Mouse (Mus musculus) layer of hippocampus, adult 11-12 months (tissue): Measurements from ENCODE around the gene Nudcd2.
A peak's percentile ranks its signal among the peaks of the same experiment; 100 is the strongest.
"Not testable (repeated sequence)": the region's sequence is repeated elsewhere in the genome, so short reads cannot be mapped to it uniquely, and the experiment has no call there.

Source experiments
- DNase-seq: peaks from one replicate; pipeline ENCODE4 v3.0.0; 2022; ENCODE audit warnings: low spot score

The Nudcd2 gene

DNA sequence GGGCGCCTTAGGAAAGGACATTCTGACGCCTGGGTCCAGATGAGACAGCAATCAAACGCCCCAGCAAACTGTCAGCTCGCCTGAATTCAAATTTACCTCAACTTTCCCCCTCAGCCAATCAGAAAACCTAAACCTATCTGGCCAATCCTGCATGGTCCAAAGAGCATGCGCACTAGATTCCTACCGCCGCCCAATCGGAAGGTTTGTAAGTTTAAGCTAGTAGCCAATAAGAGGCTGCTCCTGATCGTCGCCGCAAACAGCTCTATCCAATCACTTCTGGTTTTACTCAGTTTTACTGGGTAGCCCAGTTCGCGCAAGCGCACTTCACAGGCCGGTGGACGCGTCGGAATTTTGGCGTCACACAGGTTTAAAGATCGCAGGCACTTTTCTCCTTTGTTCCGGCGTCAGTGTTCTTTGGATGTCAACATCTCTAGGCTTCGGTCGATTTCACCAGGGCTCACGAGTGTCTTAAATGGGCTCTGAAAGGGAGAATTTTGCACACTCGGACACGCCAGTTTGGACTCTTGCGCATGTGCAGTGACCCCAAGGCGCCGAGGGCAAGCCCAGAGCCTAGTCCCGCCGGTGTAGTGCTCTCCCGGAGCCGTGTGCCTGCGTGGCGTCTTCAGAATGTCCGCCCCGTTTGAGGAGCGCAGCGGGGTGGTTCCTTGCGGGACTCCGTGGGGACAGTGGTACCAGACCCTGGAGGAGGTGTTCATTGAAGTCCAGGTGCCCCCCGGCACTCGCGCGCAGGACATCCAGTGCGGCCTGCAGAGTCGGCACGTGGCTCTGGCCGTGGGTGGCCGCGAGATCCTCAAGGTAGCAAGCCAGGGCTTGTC lies at the start of gene Nudcd2, which contains the start of gene Hmmr:
Gene Nudcd2 (plus strand): TSS at position 329 of the 836 bp plus-strand sequence.
Gene Hmmr (minus strand): TSS at position 84 of the 836 bp plus-strand sequence.
- DNase-seq: peak; percentile 97

DNA sequence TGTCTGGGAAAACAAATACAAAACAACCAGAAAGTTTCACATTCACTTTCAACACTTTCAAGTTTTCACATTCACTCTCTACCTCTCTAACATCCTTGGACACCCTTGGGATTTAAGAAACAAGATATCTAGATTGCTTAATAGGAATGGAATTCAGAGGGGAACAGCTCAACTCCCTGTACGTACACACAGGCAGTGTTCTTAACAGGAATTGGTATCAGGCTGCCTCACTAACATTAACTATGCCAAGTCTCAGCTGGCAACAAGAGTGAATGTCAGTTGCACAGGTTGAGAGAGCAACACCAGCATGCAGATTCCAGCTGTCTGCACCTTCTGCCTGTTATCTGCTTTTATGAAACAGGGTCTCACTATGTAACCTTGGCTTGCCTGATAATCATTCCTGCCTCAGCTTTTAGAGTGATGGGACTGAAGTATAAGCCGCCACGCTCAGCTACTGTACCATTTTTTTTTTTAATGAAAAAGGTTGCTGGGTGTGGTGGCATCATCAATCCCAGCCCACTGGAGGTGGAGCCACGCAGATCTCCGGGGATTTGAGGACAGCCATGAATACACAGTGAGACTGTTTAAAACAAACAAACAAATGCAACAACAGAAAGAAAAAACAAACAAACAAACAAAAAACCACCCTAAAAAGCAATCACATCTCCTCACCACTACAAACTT lies 42.9 kb upstream of the Nudcd2 start:
- no peak for DNase-seq

DNA sequence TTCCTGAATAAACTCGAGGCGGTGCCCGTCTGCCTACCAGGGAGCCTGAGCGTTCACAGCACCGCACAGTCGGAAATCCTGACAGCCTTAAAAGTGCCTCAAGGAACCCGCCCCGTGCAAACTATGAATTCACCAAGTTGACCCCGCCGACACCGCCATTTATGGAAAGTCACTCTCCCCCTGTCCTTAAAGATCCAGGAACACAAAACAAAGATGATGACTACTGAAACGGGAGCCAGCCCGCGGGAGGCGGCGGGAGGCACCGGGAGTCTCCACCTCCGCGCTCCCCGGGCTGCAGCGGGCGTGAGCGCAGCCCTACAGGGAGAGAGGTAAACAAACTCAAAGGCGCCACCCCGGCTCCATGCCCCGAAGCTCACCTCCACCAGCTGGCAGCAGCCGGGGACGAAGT lies 41.4 kb upstream of the Nudcd2 start:
- peak; percentile 47 for DNase-seq

DNA sequence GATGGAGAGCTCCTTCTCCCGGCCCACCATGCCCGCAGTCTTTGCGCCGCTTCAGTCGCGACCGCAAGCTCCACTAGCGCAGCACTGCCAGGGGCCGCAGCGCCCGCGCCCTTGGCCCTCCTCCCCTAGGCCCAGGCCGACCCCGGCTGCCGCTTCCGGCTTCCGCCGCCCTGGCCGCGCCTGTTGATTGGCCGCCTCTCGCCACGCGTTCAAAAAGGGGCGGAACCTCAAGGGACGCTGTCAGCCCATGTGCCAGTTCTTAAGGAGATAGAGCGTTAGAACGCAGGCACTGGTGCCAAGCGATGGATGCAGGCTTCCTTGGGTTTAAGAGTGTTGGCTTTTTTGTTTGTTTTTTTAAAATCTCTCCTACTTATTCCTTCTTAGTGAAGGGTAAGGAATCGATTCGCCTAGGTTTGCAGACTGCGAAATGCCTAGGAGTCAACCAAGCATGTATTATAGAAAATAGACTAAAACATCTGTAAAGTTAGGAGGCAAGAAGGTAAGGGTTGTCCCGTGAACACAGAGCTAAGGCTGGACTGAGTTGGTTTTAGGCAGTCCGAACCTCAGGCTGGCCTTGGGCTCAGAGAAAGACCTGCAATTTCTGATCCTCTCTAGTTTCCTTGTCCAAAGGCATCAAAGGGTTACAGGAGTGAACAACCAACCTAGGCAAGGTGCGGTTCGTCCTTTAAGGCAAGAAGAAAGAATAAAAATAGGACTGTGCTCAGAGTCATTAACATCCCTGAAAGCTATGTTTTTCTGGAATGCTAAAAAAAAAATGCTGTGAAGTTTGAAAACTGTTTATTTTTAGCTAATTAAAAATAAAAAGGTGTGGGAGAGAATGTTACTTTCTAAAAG lies 40.7 kb upstream of the Nudcd2 start:
- DNase-seq: peak; percentile 93

DNA sequence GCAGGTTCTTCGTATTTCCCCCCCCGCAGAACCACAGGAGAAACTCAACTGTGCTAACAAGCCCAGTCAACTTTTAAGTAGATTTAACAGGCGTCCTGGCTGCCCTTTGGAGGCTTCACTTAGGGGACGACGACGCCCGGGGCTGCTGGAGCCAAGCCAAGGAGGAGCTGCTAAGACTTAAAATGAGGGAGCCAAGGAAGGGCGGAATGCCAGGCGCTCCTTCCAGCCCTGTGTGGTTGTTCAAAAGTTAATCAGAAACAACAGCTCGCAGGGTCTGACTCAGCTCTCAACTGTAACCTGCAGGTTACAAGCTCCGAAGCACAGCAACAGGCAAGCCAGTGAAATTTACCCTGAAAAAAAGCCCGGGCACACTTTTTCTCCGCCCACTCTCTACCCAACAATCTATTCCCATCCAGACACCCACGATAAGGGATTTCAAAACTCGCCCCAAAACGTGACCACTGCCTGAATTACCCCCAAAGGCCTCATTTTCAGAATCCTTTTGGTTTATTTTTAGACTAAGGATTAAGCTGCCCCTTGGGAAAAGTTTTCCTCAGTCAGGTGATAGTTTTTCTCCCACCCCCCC lies 40.0 kb upstream of the Nudcd2 start:
- DNase-seq: peak; percentile 52

DNA sequence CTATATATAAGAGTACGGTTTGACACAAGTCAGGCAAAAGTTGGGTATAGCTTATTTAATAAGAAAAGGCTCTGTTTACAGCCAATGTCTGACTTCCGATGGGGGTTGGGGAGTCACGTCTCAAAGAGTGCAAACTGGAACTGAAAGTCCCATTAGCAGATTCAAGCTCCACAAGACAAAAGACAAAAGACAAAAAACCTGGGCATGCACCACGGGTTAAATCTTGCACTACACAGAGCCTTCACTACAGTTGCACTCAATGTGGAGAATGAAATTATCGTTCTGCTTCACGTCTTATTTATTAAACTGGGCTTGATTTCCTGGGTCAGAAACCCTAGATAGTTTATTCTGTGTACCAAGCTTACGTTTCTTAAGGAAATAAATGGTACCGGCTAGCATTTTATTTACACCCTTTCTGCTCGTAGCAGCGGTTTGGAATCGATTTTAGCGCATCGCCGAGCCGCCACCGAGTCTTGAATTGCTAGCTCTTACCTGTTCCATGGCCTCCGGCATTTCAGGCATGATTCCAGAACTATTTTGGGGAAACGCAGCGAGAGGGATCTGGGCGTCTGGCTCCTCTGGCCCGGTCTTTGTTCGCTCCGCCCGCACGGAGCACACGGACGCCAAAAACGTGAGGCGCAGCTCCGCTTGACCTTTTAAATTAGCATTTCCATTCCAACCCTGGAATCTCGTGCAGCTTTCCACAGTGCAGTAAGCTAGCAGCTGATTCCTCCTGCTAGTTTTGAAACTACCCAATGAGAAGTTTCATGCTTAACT lies 39.0 kb upstream of the Nudcd2 start:
- DNase-seq: peak; percentile 50

DNA sequence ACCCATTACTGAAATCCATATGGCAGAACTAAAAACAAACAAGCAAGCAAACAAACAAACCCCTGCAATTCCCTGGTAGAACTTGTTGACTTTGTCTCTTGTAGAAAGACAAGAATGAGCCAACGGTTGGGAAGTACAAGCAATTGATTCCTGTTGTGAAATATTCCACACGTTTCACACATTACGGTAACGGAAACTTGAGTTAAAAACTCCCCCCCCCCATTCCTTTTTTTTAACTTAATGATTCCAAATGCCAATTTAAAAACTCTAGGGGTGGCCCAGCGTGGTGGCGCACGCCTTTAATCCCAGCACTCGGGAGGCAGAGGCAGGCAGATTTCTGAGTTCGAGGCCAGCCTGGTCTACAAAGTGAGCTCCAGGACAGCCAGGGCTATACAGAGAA lies 38.4 kb upstream of the Nudcd2 start, which contains the start of gene Mat2b:
Gene Mat2b (minus strand): TSS at position 101 of the 400 bp plus-strand sequence.
- no peak for DNase-seq

DNA sequence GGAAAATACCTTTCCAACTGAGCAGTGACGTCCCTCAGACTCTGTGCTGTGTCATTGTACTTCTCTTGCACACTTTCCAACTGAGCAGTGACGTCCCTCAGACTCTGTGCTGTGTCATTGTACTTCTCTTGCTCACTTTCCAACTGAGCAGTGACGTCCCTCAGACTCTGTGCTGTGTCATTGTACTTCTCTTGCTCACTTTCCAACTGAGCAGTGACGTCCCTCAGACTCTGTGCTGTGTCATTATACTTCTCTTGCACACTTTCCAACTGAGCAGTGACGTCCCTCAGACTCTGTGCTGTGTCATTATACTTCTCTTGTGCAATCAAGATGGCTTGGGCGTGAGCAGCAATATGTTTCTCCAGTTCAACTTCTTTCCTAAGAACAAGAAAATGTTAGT lies 23.6 kb upstream of the Nudcd2 start:
- DNase-seq: not testable (repeated sequence)

DNA sequence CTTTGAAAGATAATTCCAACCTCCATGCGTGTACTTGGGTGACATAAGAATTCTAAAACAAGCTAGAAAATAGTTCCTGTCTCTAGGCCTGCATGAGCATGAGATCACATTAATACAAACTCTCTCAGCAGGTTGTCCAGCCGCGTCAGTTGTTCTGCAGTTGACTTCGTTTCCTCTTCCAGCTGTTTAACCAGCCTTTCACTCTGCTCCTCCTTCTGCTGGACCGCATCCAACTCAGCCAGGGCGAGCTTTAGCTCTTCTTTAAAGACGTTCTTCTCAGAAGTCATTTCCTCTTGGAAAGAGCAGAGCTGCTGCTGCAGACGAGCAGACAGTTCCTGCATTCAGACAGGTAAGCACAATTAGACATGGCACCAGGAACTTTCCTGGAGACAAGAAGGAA lies 19.6 kb upstream of the Nudcd2 start:
- DNase-seq: no peak

DNA sequence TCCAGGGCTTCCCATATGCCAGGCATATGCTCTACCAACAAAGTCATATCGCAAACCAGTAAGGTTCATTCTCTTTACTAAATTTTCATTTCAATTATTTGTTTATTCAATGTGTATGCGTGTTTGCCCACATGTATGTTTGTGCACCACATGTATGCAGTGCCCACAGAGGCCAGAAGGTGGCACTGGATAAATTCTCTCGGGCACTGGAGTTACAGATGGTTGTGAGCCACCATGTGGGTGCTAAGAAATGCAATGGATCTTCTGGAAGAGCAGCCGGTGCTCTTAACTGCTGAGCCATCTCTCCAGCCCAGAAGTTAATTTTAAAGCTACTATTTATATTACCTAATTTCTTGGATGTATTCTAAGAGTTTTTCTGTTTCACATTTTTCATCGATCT lies 17.9 kb upstream of the Nudcd2 start:
- peak; percentile 22 for DNase-seq

DNA sequence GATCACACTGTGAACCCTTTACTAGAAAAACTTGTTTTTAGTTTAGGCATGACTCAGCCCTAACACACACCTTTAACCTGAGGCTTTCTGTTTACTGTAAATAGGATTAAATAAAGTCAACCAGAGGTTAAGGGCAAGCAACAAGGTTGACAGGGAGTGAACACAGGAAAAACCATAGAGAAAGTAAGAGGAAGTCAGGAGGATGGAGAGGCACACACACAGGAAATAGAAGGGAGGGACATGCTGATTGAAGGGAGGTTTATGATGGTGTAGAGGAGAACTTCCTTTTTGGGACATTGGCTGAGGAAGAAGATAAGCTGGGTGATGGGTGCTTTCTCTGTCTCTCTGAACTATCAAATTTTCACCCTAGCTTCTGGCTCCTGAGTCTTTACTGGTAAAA lies 15.1 kb upstream of the Nudcd2 start:
- no peak for DNase-seq

DNA sequence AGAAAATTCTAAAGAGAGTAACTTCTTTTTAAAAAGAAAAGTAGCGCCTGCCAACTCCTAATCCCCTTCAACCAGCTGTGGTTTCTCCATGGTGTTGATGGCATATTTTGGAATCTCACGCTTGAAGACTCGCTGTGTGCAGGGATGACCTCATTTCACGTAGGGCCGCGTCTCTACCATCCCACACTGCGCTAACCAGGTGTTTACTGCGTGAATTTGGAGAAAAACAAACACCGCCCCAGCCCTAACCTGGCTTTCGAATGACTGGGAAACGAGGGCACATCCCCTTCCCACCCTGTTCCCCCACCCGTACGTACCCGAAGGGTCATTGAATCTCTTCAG lies 499 bp upstream of the Nudcd2 start:
- no peak for DNase-seq

DNA sequence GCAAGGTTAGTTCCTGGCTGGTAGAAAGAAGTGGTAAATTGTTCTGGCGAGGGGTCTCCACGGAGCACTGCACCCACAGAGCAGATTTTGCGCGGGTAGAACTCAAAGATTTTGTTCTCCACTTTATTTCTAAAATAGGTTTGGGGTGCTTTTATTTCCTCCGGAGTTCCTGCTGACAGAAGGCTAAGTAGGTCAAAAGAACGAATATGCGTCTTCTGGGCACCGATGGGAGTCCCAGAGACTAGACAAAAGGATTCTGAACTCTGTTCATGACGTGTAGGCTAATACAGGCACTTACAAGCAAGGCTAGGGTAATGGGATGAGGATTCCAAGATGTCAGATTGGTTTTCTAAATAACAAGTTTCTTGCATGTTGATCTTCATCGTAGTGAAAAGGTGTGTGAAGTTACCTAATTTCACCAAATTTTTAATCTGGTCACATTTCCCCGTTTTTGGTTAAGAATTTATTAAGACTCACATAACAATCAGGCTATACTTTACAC lies 835 bp downstream of the Nudcd2 start:
- no peak for DNase-seq

DNA sequence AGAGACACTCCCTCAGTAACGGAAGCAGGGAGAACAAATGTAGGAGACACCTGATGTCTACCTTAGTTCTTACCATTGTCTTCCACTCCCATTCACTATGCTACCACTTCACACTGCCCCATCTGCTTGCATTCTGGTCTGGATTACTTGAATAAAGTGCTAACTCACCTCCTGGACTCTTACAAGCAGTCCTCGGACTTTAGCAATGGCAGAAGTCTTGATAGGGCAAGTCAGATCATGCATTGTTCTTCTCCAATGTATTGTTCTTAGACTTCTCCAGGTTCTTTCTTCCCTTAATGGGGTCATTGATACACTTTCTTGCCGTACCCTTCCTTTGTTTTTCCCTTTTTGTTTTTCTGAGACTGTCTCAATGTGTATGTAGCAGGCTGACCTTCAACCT lies 3.9 kb downstream of the Nudcd2 start:
- no peak for DNase-seq

DNA sequence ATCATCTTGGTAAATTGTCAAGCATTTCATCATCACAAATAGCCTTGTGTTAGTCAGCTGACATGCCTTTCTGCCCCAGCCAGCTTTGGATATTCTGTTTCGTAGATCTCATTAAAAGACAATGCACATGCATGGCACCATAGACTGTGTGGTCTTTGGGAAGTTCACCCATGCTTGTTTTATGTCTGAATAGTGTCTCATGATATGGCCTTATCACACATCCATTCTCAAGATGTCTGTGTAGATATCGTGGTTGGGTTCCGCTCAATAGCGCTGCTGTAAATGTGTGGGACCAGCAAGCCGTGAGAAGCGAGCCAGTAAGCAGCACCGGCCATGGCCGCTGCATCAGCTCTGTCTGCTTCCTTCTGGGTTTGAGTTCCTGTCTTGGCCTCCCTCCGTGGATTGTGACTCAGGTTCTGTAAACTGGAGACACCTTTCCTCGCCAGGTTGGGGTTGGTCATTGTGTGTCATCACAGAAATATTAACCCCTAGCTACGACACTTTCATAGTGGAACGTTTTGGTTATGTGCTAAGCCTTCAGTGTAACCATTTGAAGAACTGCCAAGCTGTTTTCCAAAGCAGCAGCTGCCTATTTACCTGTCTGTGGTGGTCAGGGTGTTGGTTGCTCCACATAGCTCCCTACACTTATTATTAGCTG lies 8.3 kb downstream of the Nudcd2 start:
- no peak for DNase-seq

DNA sequence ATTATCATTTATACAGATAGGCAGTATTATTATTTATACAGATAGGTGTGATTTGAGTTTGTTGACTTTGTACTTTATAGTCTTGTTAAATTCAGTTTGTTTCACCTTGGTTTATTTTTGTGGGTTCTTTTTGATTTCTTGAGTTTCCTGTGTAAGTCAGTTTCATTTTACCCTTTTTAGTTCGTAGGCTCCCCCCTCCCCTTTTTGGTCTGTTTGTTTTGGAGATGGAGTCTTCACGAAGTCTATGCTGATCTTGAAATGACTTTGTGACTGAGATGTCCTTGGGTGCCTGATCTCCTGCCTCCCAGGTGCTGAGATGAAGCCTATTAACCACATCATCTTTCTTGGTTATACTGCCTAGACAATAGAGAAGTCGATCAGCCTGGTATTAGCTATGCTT lies 10.9 kb downstream of the Nudcd2 start:
- no peak for DNase-seq

DNA sequence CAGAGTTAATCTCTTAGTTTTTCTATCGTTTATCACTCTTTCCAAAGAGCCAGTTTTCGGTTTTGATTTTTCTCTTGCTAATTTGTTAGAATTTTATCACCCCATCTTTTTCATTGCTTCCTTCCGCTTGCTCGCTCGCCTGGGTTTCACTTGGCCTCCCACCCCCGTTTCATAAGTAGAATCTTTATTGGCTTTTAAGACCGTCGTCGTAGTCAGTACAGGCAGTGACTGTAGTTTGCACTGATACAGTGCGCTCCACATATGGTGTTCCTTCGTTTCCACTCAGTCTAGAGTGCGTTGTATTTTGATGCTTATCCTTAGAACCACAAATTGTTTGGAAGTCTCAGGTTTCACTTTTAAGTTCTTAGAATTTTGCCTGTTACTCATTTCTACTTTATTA lies 12.9 kb downstream of the Nudcd2 start:
- DNase-seq: no peak

DNA sequence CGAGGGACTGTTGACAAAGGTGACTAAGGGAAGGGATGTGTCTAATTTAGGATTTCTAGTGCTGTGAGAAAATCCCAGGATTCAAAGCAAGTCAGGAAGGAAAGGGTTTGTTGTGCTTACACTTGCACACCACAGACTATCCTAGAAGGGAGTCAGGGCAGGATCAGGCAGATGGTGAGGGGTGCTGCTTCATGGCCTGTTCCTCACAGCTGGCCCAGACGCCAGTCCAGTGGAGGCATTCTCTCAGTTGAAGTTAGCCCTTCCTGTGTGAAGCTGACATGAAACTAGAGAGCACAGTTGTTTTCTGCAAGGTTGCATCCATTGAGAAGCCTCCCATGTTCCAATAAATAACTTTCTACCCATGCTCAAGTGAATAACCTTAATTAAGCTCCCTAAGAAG lies 14.2 kb downstream of the Nudcd2 start:
- no peak for DNase-seq

DNA sequence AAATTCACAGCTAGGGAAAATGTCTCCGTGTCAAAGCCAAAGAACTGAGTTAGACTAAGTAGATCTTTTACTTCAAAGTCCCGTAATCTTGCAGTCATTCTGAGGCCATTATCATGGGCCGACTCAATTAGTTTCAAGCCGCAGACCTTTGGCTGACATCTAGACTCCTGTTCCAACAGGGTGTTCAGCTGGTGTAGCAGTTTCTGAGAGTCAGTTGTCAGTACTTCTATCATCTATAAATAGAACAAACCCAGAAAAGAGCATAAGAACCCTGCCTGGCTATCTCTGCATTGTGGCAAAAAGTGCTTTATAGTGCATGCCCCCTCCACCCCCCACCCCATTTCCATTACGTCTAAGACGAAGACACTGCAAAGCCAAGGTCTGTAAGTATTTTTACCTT lies 20.4 kb downstream of the Nudcd2 start:
- DNase-seq: no peak

DNA sequence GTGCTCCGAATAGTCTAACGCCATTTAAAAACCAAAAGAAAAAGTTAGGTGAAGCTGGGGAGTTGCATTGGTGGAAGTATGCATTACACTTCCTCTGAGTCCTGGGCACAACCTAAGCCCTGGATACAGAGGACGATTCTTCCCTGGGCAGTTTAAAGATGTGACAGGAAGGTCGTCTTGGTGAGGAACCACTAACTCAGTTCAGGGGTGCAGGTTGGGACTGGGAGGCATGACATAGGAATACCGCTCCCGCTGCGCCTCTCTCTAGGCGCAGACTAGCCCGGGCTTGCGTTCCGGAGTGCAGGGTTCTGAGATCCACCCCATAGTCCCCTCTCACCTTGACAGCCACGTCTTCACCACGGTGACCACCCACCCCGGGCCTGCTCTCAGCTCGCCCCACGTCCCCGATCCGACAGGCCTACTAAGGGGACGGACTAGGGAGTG lies 21.2 kb downstream of the Nudcd2 start:
- DNase-seq: no peak
